Mouse (Mus musculus): ENCODE data around the gene Sprr1a. TPM values are rescaled to one million over a fixed set of nuclear protein-coding genes. Genes with fewer than 3 reads are reported as not detected.
"Not testable (repeated sequence)": the region's sequence is repeated elsewhere in the genome, so short reads cannot be mapped to it uniquely, and the experiment has no call there.

Sprr1a gene
- not detected in 2 replicates for polyA plus RNA-seq (2015; fragmentation: Nextera tagmentation; extraction: Ambion mirVana)

- no peaks in the 10 kb centered on the region for H3K4me1 ChIP-seq (replicated peaks)
Observed at GRCm38 (mm10) chr3:92485863-92486262, at the start of gene Sprr1a. TSS of gene Sprr1a (minus strand) at chr3:92485895.

DNA sequence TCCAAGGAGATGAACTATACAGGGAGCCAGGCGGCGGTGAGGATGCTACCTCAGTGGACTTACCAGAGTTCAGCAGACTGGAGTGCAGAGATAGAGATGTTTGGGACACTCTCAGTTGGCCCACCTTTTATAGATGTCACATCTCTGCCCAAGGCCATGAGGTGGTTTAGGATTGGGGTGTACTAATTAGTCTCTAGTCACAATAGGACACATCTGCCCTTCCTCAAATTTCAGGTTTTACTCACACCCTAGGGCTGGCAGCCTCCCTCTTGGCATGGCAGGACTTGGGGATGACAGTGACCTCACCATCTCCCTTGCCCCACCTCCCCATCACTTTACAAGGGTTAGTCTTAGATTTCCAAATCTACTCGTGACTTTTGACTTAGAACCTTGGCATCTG lies 48.7 kb upstream of the Sprr1a start, which contains the start of gene 2310046K23Rik:
Gene 2310046K23Rik (minus strand): TSS at position 101 of the 400 bp plus-strand sequence.
- ATAC-seq (ENCODE audit: low read depth) (no peak), DNase-seq (no peak)
- WGBS (ENCODE audit: insufficient replicate concordance), result 54% methylated on average over 3 of the region's 3 CpGs

More at GRCm38 (mm10) chr3:92485863-92486262, at the start of gene Sprr1a:
- no peak within 1 kb of the TSS for H3K27ac ChIP-seq
- H3K27me3 ChIP-seq, result no peaks in the 10 kb centered on the region
- no peaks in the 10 kb centered on the region for H3K36me3 ChIP-seq
- no peaks in the 10 kb centered on the region for H3K9me3 ChIP-seq (replicated peaks)
- H3K9ac ChIP-seq, result no peak within 1 kb of the TSS
- DNase-seq (no peak), ATAC-seq (ENCODE audit: low read depth) (no peak)
- H3K4me2 ChIP-seq, result no peak within 1 kb of the TSS
- H3K4me3 ChIP-seq (replicated peaks), result no peak within 1 kb of the TSS

DNA sequence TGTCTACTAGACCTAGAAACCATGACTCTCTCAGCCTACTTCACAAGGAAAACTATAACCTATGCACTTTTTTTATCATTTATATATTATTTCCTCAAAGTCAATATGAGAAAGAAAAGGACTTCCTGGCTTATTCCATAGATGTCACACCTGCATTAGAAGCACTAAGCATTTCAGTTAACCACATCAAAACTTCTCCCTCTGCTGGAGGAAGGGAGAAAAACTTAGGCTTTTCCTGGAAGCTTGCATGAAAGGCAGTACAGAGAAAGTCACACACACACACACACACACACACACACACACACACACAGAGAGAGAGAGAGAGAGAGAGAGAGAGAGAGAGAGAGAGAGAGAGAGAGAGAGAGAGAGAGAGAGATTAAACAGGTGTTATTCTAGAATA lies 26.6 kb upstream of the Sprr1a start:
- H3K4me1 ChIP-seq (replicated peaks), result no peaks in the 10 kb centered on the region
- no peak overlapping the region for H3K4me2 ChIP-seq
- DNase-seq, result no peak
- H3K9ac ChIP-seq, result no peak overlapping the region
- H3K27me3 ChIP-seq, result no peaks in the 10 kb centered on the region
- no peaks in the 10 kb centered on the region for H3K9me3 ChIP-seq (replicated peaks)
- no peak overlapping the region for H3K27ac ChIP-seq
- ATAC-seq (ENCODE audit: low read depth), result no peak
- no peak overlapping the region for H3K4me3 ChIP-seq (replicated peaks)
- no peaks in the 10 kb centered on the region for H3K36me3 ChIP-seq

More for the DNA sequence above, 48.7 kb upstream of the Sprr1a start, which contains the start of gene 2310046K23Rik:
- Histone ChIP-seq H3K27ac (no peak within 1 kb of the TSS), H3K4me3 (replicated peaks) (no peak within 1 kb of the TSS), H3K4me2 (no peak within 1 kb of the TSS), H3K4me1 (replicated peaks) (no peaks in the 10 kb centered on the region), H3K9ac (no peak within 1 kb of the TSS), H3K9me3 (replicated peaks) (no peaks in the 10 kb centered on the region), H3K36me3 (no peaks in the 10 kb centered on the region), H3K27me3 (no peaks in the 10 kb centered on the region)

GRCm38 (mm10) chr3:92510786-92511185 lies 25.1 kb upstream of the Sprr1a start:
- Histone ChIP-seq H3K27me3 (no peaks in the 10 kb centered on the region), H3K4me3 (replicated peaks) (no peak overlapping the region), H3K4me2 (no peak overlapping the region), H3K4me1 (replicated peaks) (no peaks in the 10 kb centered on the region), H3K36me3 (no peaks in the 10 kb centered on the region), H3K9me3 (replicated peaks) (no peaks in the 10 kb centered on the region), H3K9ac (no peak overlapping the region), H3K27ac (no peak overlapping the region)
- no peak for ATAC-seq (ENCODE audit: low read depth)
- DNase-seq, result no peak

GRCm38 (mm10) chr3:92508185-92508584 lies 22.5 kb upstream of the Sprr1a start:
- Histone ChIP-seq H3K4me1 (replicated peaks) (no peaks in the 10 kb centered on the region), H3K4me2 (no peak overlapping the region), H3K36me3 (no peaks in the 10 kb centered on the region), H3K27ac (no peak overlapping the region), H3K9ac (no peak overlapping the region), H3K9me3 (replicated peaks) (no peaks in the 10 kb centered on the region), H3K4me3 (replicated peaks) (no peak overlapping the region), H3K27me3 (no peaks in the 10 kb centered on the region)
- no peak for ATAC-seq (ENCODE audit: low read depth)
- DNase-seq, result no peak
- 58% methylated on average over 1 of the region's 1 CpGs for WGBS (ENCODE audit: insufficient replicate concordance)

DNA sequence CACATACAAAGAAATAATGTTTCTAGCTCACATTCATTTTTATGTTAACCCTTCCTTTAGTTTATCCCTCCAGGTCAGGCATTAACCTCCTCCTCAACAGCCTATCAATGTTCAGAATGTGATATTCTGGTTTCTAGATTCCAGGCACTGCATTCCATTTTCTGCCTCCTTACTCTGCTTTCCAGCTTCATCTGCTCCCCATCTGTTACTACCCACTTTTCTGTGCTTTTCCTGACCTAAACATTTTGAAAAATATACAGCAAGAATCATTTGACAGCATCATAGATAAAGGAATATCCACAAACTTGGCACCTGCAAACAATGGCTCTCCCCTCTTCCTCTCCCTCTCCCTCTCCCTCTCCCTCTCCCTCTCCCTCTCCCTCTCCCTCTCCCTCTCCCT lies 17.8 kb upstream of the Sprr1a start:
- Histone ChIP-seq H3K27me3 (no peaks in the 10 kb centered on the region), H3K9ac (no peak overlapping the region), H3K27ac (no peak overlapping the region), H3K36me3 (no peaks in the 10 kb centered on the region), H3K9me3 (replicated peaks) (no peaks in the 10 kb centered on the region), H3K4me3 (replicated peaks) (no peak overlapping the region), H3K4me2 (no peak overlapping the region), H3K4me1 (replicated peaks) (no peaks in the 10 kb centered on the region)
- no peak for DNase-seq
- no peak for ATAC-seq (ENCODE audit: low read depth)

DNA sequence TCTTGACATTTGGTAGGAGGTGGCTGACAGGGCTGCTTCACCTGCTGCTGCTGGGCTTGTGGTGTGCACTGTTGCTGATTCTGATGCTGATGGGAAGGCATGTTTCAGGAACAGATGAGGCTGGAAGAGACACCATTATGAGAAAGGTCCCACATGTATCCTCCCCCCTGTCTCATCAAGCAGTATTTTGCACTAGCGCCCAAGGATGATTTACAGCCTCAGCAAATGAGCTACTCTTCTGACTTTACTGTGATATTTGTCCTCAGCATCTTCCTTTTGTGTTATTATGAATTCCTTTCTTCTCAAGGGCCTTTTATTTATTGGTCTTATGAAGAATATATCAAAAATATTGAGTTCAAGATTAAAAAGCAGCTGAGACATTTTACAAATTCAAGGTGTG lies 14.7 kb upstream of the Sprr1a start, which contains the start of gene Sprr4:
Gene Sprr4 (minus strand): TSS at position 101 of the 400 bp plus-strand sequence.
- Histone ChIP-seq H3K4me2 (no peak within 1 kb of the TSS), H3K9ac (no peak within 1 kb of the TSS), H3K4me3 (replicated peaks) (no peak within 1 kb of the TSS), H3K4me1 (replicated peaks) (no peaks in the 10 kb centered on the region), H3K9me3 (replicated peaks) (no peaks in the 10 kb centered on the region), H3K36me3 (no peaks in the 10 kb centered on the region), H3K27ac (no peak within 1 kb of the TSS), H3K27me3 (no peaks in the 10 kb centered on the region)
- 63% methylated on average over 1 of the region's 1 CpGs for whole genome bisulfite sequencing (ENCODE audit: insufficient replicate concordance)
- ATAC-seq (ENCODE audit: low read depth), result no peak
- no peak for DNase-seq

DNA sequence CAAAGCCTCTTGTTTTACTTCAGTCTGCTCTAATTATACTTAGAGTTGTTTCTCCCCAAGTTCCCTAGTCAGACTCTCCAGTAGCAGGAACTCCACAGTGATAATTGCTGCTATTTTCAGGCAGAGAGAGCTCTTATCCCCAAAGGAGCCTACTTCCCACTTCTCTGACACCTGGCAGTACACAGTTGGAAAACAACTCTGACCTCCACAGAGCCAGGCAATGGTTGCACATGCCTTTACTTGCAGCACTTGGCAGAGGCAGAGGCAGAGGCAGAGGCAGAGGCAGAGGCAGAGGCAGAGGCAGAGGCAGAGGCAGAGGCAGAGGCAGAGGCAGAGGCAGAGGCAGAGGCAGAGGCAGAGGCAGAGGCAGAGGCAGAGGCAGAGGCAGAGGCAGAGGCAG lies 4.6 kb upstream of the Sprr1a start:
- H3K27ac ChIP-seq; H3K9ac ChIP-seq; H3K9me3 ChIP-seq (replicated peaks); H3K4me2 ChIP-seq; ATAC-seq (ENCODE audit: low read depth); H3K4me3 ChIP-seq (replicated peaks); DNase-seq; H3K27me3 ChIP-seq; H3K4me1 ChIP-seq (replicated peaks); H3K36me3 ChIP-seq: not testable (repeated sequence)

GRCm38 (mm10) chr3:92486307-92486706 lies 612 bp upstream of the Sprr1a start:
- Histone ChIP-seq H3K27me3 (no peaks in the 10 kb centered on the region), H3K4me3 (replicated peaks) (no peak overlapping the region), H3K4me1 (replicated peaks) (no peaks in the 10 kb centered on the region), H3K9ac (no peak overlapping the region), H3K36me3 (no peaks in the 10 kb centered on the region), H3K4me2 (no peak overlapping the region), H3K9me3 (replicated peaks) (no peaks in the 10 kb centered on the region), H3K27ac (no peak overlapping the region)
- 22% methylated on average over 1 of the region's 1 CpGs for WGBS (ENCODE audit: insufficient replicate concordance)
- no peak for DNase-seq
- ATAC-seq (ENCODE audit: low read depth), result no peak

GRCm38 (mm10) chr3:92481249-92481648 lies 4.4 kb downstream of the Sprr1a start:
- ATAC-seq (ENCODE audit: low read depth); H3K36me3 ChIP-seq; H3K4me1 ChIP-seq (replicated peaks); H3K27ac ChIP-seq; H3K9me3 ChIP-seq (replicated peaks); H3K9ac ChIP-seq; H3K27me3 ChIP-seq; DNase-seq; H3K4me3 ChIP-seq (replicated peaks); H3K4me2 ChIP-seq: not testable (repeated sequence)

GRCm38 (mm10) chr3:92470111-92470510 lies 15.6 kb downstream of the Sprr1a start:
- no peaks in the 10 kb centered on the region for H3K36me3 ChIP-seq
- H3K4me2 ChIP-seq, result no peak overlapping the region
- H3K27me3 ChIP-seq, result no peaks in the 10 kb centered on the region
- no peaks in the 10 kb centered on the region for H3K4me1 ChIP-seq (replicated peaks)
- H3K9me3 ChIP-seq (replicated peaks), result no peaks in the 10 kb centered on the region
- H3K27ac ChIP-seq, result no peak overlapping the region
- ATAC-seq (ENCODE audit: low read depth), result no peak
- no peak overlapping the region for H3K9ac ChIP-seq
- H3K4me3 ChIP-seq (replicated peaks), result no peak overlapping the region
- DNase-seq, result no peak
- WGBS (ENCODE audit: insufficient replicate concordance), result 51% methylated on average over 2 of the region's 2 CpGs

DNA sequence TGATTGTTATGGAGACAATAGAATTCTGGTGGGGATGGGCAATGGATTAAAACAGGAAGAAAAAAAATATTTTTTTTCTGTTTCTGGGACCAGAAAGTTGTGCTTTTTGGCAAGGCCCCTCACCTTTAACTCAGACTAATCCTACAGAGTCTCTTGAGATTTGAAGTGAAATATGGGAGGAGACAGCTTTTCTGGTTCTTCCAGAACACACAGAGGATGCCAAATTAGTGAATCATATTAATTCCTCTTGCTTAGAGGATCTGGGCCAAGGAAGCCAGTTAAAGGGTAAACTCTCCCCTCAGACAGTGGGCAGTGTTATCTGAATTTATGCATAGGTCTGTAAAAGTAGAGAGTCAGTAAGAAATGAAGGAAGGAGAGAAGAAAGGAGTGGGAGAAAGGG lies 18.3 kb downstream of the Sprr1a start:
- H3K4me1 ChIP-seq (replicated peaks), result no peaks in the 10 kb centered on the region
- H3K36me3 ChIP-seq, result no peaks in the 10 kb centered on the region
- no peak overlapping the region for H3K27ac ChIP-seq
- ATAC-seq (ENCODE audit: low read depth) (no peak), DNase-seq (no peak)
- H3K9ac ChIP-seq, result no peak overlapping the region
- no peak overlapping the region for H3K4me2 ChIP-seq
- no peak overlapping the region for H3K4me3 ChIP-seq (replicated peaks)
- no peaks in the 10 kb centered on the region for H3K9me3 ChIP-seq (replicated peaks)
- H3K27me3 ChIP-seq, result no peaks in the 10 kb centered on the region

- no peaks in the 10 kb centered on the region for H3K4me1 ChIP-seq (replicated peaks)
- H3K27me3 ChIP-seq, result no peaks in the 10 kb centered on the region
- no peak overlapping the region for H3K9ac ChIP-seq
- no peaks in the 10 kb centered on the region for H3K36me3 ChIP-seq
- H3K4me2 ChIP-seq, result no peak overlapping the region
- no peak overlapping the region for H3K27ac ChIP-seq
- H3K4me3 ChIP-seq (replicated peaks), result no peak overlapping the region
- 69% methylated on average over 1 of the region's 1 CpGs for WGBS (ENCODE audit: insufficient replicate concordance)
- H3K9me3 ChIP-seq (replicated peaks), result no peaks in the 10 kb centered on the region
- DNase-seq, result no peak
- no peak for ATAC-seq (ENCODE audit: low read depth)
Observed at GRCm38 (mm10) chr3:92466576-92466975, 19.1 kb downstream of the Sprr1a start.

Measured in liver, embryonic 13.5 days (tissue).